Mouse (Mus musculus) forebrain, embryonic 10.5 days (tissue): ENCODE measurements around the gene Scamp4. TPM values are rescaled to one million over a fixed set of nuclear protein-coding genes. Genes with fewer than 3 reads are reported as not detected.
A peak's percentile ranks its signal among the peaks of the same experiment; 100 is the strongest.

Experiments
- DNase-seq: peaks from one replicate; pipeline ENCODE4 v3.0.0-alpha.2; 2017; ENCODE audit warnings: low spot score; ENCODE audit errors: extremely low spot score
- H3K27ac ChIP-seq: fragments of 300-500 bp; sonication (generic); 2 replicates; pipeline ENCODE4 v1.5.1; 2016; ENCODE audit warnings: mild to moderate bottlenecking
- H3K27me3 ChIP-seq: fragments of 300-500 bp; sonication (generic); 2 replicates; pipeline ENCODE4 v1.6.1; 2016; ENCODE audit warnings: mild to moderate bottlenecking; ENCODE audit not compliant: poor library complexity, severe bottlenecking
- H3K36me3 ChIP-seq: fragments of 300-500 bp; sonication (generic); replicated peaks from 2 replicates; pipeline ENCODE4 v1.6.1; 2016; ENCODE audit warnings: mild to moderate bottlenecking, moderate library complexity
- H3K4me1 ChIP-seq: fragments of 300-500 bp; sonication (generic); 2 replicates; pipeline ENCODE4 v1.6.1; 2016
- H3K4me3 ChIP-seq: fragments of 300-500 bp; sonication (generic); 2 replicates; pipeline ENCODE4 v1.5.1; 2016; ENCODE audit warnings: mild to moderate bottlenecking, moderate library complexity
- H3K9me3 ChIP-seq: fragments of 300-500 bp; sonication (generic); 2 replicates; pipeline ENCODE4 v1.6.1; 2016; ENCODE audit warnings: mild to moderate bottlenecking, moderate library complexity
- WGBS: fragments of 180-500 bp; shearing (Covaris S2); methylation state at CpG from one replicate; pipeline ENCODE4 v1.1.7; 2016; 5-methylcytosine and 5-hydroxymethylcytosine counted together
- polyA plus RNA-seq: library from polyadenylated mRNA; unstranded; fragments of >200 nt; fragmentation: Nextera tagmentation; extraction: Ambion mirVana; gene quantifications from 2 replicates; pipeline ENCODE4 v1.2.1, GENCODE M21; 2016

Scamp4 gene
- polyA plus RNA-seq = 91.5 and 93.0 TPM in 2 replicates

- Histone ChIP-seq H3K27ac (peak within 1 kb of the TSS; percentile 90), H3K36me3 (peaks cover 27% of the 10 kb centered on the region), H3K27me3 (no peaks in the 10 kb centered on the region), H3K4me3 (peak within 1 kb of the TSS; percentile 79), H3K4me1 (peaks cover 30% of the 10 kb centered on the region), H3K9me3 (no peaks in the 10 kb centered on the region)
- WGBS = under 1% methylated on average over 54 of the region's 54 CpGs
- peak; percentile 96 for DNase-seq
Observed at GRCm38 (mm10) chr10:80602698-80603325, at the start of gene Scamp4, which contains the start of gene Adat3. Gene Scamp4, plus strand, starts transcription at chr10:80602872. Gene Adat3, plus strand, starts transcription at chr10:80602880.

DNA sequence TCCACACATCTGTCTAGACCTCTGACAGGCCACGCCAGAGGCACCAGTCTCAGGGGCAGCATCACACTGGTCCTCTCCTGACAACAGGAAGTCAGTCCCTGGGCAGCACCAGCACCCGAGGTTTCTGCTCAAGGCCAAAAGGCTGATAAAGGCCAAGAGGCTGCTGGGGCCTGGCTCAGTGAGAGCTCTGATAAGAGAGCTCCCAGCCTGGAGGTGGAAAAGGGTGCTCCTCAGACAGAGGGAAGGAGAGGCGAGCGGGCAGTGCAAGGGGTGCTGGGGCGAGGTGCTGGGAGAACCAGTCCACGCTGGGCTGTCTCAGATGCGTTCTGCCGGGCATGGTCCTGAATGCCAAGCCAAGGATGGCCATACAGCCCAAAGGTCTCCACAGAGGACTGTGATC is 49.1 kb upstream of the Scamp4 start:
- Histone ChIP-seq H3K36me3 (peaks cover 33% of the 10 kb centered on the region), H3K4me3 (no peak overlapping the region), H3K27me3 (no peaks in the 10 kb centered on the region), H3K9me3 (no peaks in the 10 kb centered on the region), H3K27ac (no peak overlapping the region), H3K4me1 (peaks cover 33% of the 10 kb centered on the region)
- no peak for DNase-seq
- 90% methylated on average over 8 of the region's 8 CpGs for WGBS

DNA sequence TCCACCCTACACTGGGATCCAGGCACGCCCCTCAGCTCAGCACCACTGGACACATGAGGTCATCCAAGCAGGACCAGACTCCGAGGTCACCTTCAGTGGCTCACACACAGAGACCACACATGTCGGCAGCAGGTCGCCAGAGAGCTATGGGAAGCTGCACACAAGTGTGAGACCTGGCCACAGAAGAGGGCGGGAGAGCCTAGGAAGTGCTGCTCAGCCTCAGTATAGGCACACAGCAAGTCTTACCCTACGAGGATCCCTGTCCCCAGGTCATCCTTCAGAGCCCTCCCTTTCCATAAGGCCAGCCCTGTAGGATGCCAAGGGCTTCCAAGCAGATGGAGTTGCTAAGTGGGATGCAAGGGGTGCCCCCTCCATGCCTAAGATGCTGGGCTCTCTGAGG is 48.7 kb upstream of the Scamp4 start:
- Histone ChIP-seq H3K9me3 (no peaks in the 10 kb centered on the region), H3K27ac (no peak overlapping the region), H3K36me3 (peaks cover 29% of the 10 kb centered on the region), H3K27me3 (no peaks in the 10 kb centered on the region), H3K4me1 (peaks cover 33% of the 10 kb centered on the region), H3K4me3 (no peak overlapping the region)
- 84% methylated on average over 6 of the region's 6 CpGs for WGBS
- no peak for DNase-seq

GRCm38 (mm10) chr10:80557346-80557965 is 45.2 kb upstream of the Scamp4 start:
- H3K4me3 ChIP-seq = no peak overlapping the region
- peak; percentile 75 for DNase-seq
- WGBS = 39% methylated on average over 5 of the region's 5 CpGs
- H3K4me1 ChIP-seq = peaks cover 57% of the 10 kb centered on the region
- H3K27me3 ChIP-seq = no peaks in the 10 kb centered on the region
- H3K36me3 ChIP-seq = peaks cover 9% of the 10 kb centered on the region; the same call in 1 of the 2 replicates
- H3K27ac ChIP-seq = no peak overlapping the region
- H3K9me3 ChIP-seq = no peaks in the 10 kb centered on the region

GRCm38 (mm10) chr10:80559431-80559830 is 43.2 kb upstream of the Scamp4 start:
- no peak for DNase-seq

DNA sequence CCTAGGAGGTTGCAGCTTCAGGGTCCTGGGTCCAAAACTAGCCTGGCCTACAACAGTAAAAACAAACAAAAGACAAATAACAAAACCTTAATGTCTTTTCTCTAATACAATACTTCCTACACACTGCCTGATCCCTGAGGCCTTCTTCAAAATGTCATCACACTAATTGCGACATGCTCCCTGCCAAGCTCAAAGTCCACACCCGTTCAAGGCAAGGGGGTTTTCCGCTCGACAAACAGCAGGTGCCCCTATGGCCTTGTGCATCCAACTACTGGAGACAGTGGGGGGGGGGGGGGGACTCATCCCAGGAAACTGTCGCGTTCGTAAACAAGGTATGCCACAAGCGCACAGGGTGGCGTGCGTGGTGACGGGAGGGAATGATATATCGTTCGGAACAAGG is 42.1 kb upstream of the Scamp4 start:
- Histone ChIP-seq H3K4me1 (peaks cover 51% of the 10 kb centered on the region), H3K9me3 (no peaks in the 10 kb centered on the region), H3K36me3 (peaks cover 10% of the 10 kb centered on the region; the same call in 1 of the 2 replicates), H3K27me3 (no peaks in the 10 kb centered on the region), H3K27ac (peak overlapping the region; percentile 95), H3K4me3 (peak overlapping the region; percentile 79)
- DNase-seq = no peak
- 2% methylated on average over 13 of the region's 13 CpGs for WGBS

More at GRCm38 (mm10) chr10:80559431-80559830, 43.2 kb upstream of the Scamp4 start:
- peaks cover 51% of the 10 kb centered on the region for H3K4me1 ChIP-seq
- 89% methylated on average over 7 of the region's 7 CpGs for WGBS
- peak overlapping the region; percentile 79 for H3K4me3 ChIP-seq
- no peak overlapping the region for H3K27ac ChIP-seq
- H3K9me3 ChIP-seq = no peaks in the 10 kb centered on the region
- no peaks in the 10 kb centered on the region for H3K27me3 ChIP-seq
- peaks cover 6% of the 10 kb centered on the region; the same call in 1 of the 2 replicates for H3K36me3 ChIP-seq

- Histone ChIP-seq H3K27ac (peak within 1 kb of the TSS; percentile 95), H3K36me3 (peaks cover 14% of the 10 kb centered on the region; the same call in 1 of the 2 replicates), H3K4me1 (peaks cover 54% of the 10 kb centered on the region), H3K27me3 (no peaks in the 10 kb centered on the region), H3K4me3 (peak within 1 kb of the TSS; percentile 79), H3K9me3 (no peaks in the 10 kb centered on the region)
- DNase-seq = peak; percentile 93
- under 1% methylated on average over 72 of the region's 72 CpGs for WGBS
Observed at GRCm38 (mm10) chr10:80561116-80561944, 41.3 kb upstream of the Scamp4 start, which contains the start of gene Rexo1. Gene Rexo1, minus strand, starts transcription at chr10:80561560.

GRCm38 (mm10) chr10:80566375-80567092 is 36.1 kb upstream of the Scamp4 start:
- 21% methylated on average over 17 of the region's 17 CpGs for WGBS
- Histone ChIP-seq H3K36me3 (peaks cover 35% of the 10 kb centered on the region), H3K9me3 (no peaks in the 10 kb centered on the region), H3K27me3 (no peaks in the 10 kb centered on the region), H3K4me3 (peak overlapping the region; percentile 20), H3K4me1 (peaks cover 54% of the 10 kb centered on the region), H3K27ac (peak overlapping the region; percentile 75)
- DNase-seq = peak; percentile 84

GRCm38 (mm10) chr10:80568876-80569275 is 33.8 kb upstream of the Scamp4 start:
- H3K27ac ChIP-seq = peak overlapping the region; percentile 85; the same call in 1 of the 2 replicates
- no peaks in the 10 kb centered on the region for H3K9me3 ChIP-seq
- WGBS = 94% methylated on average over 29 of the region's 29 CpGs
- peak overlapping the region; percentile 22; the same call in 1 of the 2 replicates for H3K4me3 ChIP-seq
- peaks cover 68% of the 10 kb centered on the region for H3K4me1 ChIP-seq
- no peaks in the 10 kb centered on the region for H3K27me3 ChIP-seq
- DNase-seq = no peak
- H3K36me3 ChIP-seq = peaks cover 35% of the 10 kb centered on the region

- 31% methylated on average over 10 of the region's 10 CpGs for WGBS
- peak overlapping the region; percentile 41 for H3K4me3 ChIP-seq
- H3K4me1 ChIP-seq = peaks cover 76% of the 10 kb centered on the region
Observed at GRCm38 (mm10) chr10:80569664-80570066, 33.0 kb upstream of the Scamp4 start.

DNA sequence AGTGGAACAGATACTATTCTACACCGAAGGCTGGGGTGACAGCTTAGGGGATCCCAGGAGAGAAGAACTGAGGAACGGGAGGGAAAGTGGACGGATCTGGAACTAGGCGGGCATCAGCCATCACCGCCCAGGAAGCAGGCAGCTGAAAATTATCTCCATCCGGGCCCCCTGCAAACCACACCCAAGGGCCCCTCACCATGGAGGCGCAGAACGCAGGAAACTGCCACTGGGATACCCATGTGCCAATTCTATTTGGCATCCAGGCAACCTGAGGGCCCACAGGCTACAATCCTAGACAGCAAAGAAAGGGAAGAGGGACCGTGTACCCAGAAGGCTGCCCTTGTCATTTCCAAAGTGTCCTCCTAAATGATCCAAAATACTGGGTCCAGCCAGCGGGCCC is 32.3 kb upstream of the Scamp4 start:
- Histone ChIP-seq H3K27me3 (no peaks in the 10 kb centered on the region), H3K36me3 (peaks cover 28% of the 10 kb centered on the region), H3K9me3 (no peaks in the 10 kb centered on the region), H3K27ac (peak overlapping the region; percentile 85), H3K4me3 (peak overlapping the region; percentile 41; the same call in 1 of the 2 replicates), H3K4me1 (peaks cover 83% of the 10 kb centered on the region)
- WGBS = 85% methylated on average over 10 of the region's 10 CpGs
- DNase-seq = no peak

More at GRCm38 (mm10) chr10:80569664-80570066, 33.0 kb upstream of the Scamp4 start:
- Histone ChIP-seq H3K27ac (peak overlapping the region; percentile 85), H3K27me3 (no peaks in the 10 kb centered on the region), H3K36me3 (peaks cover 30% of the 10 kb centered on the region), H3K9me3 (no peaks in the 10 kb centered on the region)
- DNase-seq = peak; percentile 52
